Mouse (Mus musculus) monocyte, adult 5-6 weeks (primary cell): ENCODE data around the gene Nkain2. TPM values are rescaled to one million over a fixed set of nuclear protein-coding genes. Genes with fewer than 3 reads are reported as not detected.
"Not testable (repeated sequence)": the region's sequence is repeated elsewhere in the genome, so short reads cannot be mapped to it uniquely, and the experiment has no call there.

Experiments used
- ATAC-seq: fragments of 153-309, 156-312 bp; replicated peaks from 2 replicates; pipeline ENCODE4 v1.8.0; 2017; ENCODE audit warnings: mild to moderate bottlenecking; ENCODE audit not compliant: low TSS enrichment, insufficient number of reproducible peaks, severe bottlenecking, poor library complexity, low FRiP score
- total RNA-seq: library from RNA; stranded (forward); fragments of 200-1000, 200-491, 200-594 nt; gene quantifications from 3 replicates; pipeline ENCODE4 v1.2.3, GENCODE M21; 2017

Nkain2 gene
- total RNA-seq = not detected in 3 replicates

- ATAC-seq = no peak
Observed at GRCm38 (mm10) chr10:32889652-32890506, at the start of gene Nkain2. Gene Nkain2 (minus strand): TSS chr10:32890462.

- ATAC-seq = no peak
Observed at GRCm38 (mm10) chr10:32939853-32940252, 49.6 kb upstream of the Nkain2 start.

- ATAC-seq = no peak
Observed at GRCm38 (mm10) chr10:32895093-32895492, 4.8 kb upstream of the Nkain2 start.

- no peak for ATAC-seq
Observed at GRCm38 (mm10) chr10:32890507-32891131, 357 bp upstream of the Nkain2 start.

- ATAC-seq = no peak
Observed at GRCm38 (mm10) chr10:32881977-32882376, 8.3 kb downstream of the Nkain2 start.

GRCm38 (mm10) chr10:32870691-32871406 is 19.4 kb downstream of the Nkain2 start:
- ATAC-seq = no peak

GRCm38 (mm10) chr10:32869541-32869940 is 20.7 kb downstream of the Nkain2 start:
- ATAC-seq = no peak

- no peak for ATAC-seq
Observed at GRCm38 (mm10) chr10:32815210-32815883, 74.9 kb downstream of the Nkain2 start.

GRCm38 (mm10) chr10:32796215-32796614 is 94.0 kb downstream of the Nkain2 start:
- no peak for ATAC-seq

GRCm38 (mm10) chr10:32790541-32790940 is 99.7 kb downstream of the Nkain2 start:
- ATAC-seq = no peak

- no peak for ATAC-seq
Observed at GRCm38 (mm10) chr10:32782732-32783359, 107.4 kb downstream of the Nkain2 start.

GRCm38 (mm10) chr10:32738989-32739388 is 151.3 kb downstream of the Nkain2 start:
- ATAC-seq = no peak

GRCm38 (mm10) chr10:32706579-32706978 is 183.7 kb downstream of the Nkain2 start:
- not testable (repeated sequence) for ATAC-seq

- ATAC-seq = no peak
Observed at GRCm38 (mm10) chr10:32696661-32697060, 193.6 kb downstream of the Nkain2 start.

GRCm38 (mm10) chr10:32684548-32684947 is 205.7 kb downstream of the Nkain2 start:
- no peak for ATAC-seq

GRCm38 (mm10) chr10:32640256-32640655 is 250.0 kb downstream of the Nkain2 start:
- ATAC-seq = no peak

GRCm38 (mm10) chr10:32639173-32639572 is 251.1 kb downstream of the Nkain2 start:
- no peak for ATAC-seq

- no peak for ATAC-seq
Observed at GRCm38 (mm10) chr10:32631043-32631442, 259.2 kb downstream of the Nkain2 start.
